Mouse (Mus musculus) liver, embryonic 11.5 days (tissue): ENCODE measurements around the gene Ror1. TPM values are rescaled to one million over a fixed set of nuclear protein-coding genes. Genes with fewer than 3 reads are reported as not detected.

ENCODE experiments used
- ATAC-seq: fragments of 200-750 bp; cut with Nextera tagmentation; replicated peaks from 2 replicates; pipeline ENCODE4 v1.8.0; 2017; ENCODE audit warnings: moderate number of reproducible peaks, mild to moderate bottlenecking, moderate TSS enrichment, moderate library complexity; ENCODE audit not compliant: low FRiP score
- DNase-seq: peaks from one replicate; pipeline ENCODE4 v3.0.0-alpha.2; 2017; ENCODE audit warnings: low spot score
- H3K27ac ChIP-seq: fragments of 300-500 bp; sonication (generic); 2 replicates; pipeline ENCODE4 v1.5.1; 2014; ENCODE audit warnings: mild to moderate bottlenecking, low read depth, low read length, control low read depth
- H3K27me3 ChIP-seq: fragments of 300-500 bp; sonication (generic); replicated peaks from 2 replicates; pipeline ENCODE4 v1.6.1; 2014; ENCODE audit warnings: low read length, mixed read lengths; ENCODE audit not compliant: control insufficient read depth, insufficient read depth
- H3K36me3 ChIP-seq: fragments of 300-500 bp; sonication (generic); 2 replicates; pipeline ENCODE4 v1.6.1; 2014; ENCODE audit warnings: mild to moderate bottlenecking, low read length, moderate library complexity, mixed read lengths; ENCODE audit not compliant: control insufficient read depth, insufficient read depth
- H3K4me1 ChIP-seq: fragments of 300-500 bp; sonication (generic); replicated peaks from 2 replicates; pipeline ENCODE4 v1.6.1; 2014; ENCODE audit warnings: low read length, mixed read lengths; ENCODE audit not compliant: control insufficient read depth, insufficient read depth
- H3K4me2 ChIP-seq: fragments of 300-500 bp; sonication (generic); 2 replicates; pipeline ENCODE4 v1.6.1; 2014; ENCODE audit warnings: mild to moderate bottlenecking, control low read depth, moderate library complexity
- H3K4me3 ChIP-seq: fragments of 300-500 bp; sonication (generic); 2 replicates; pipeline ENCODE4 v1.5.1; 2014; ENCODE audit warnings: low read depth, low read length, control low read depth
- H3K9ac ChIP-seq: fragments of 300-500 bp; sonication (generic); 2 replicates; pipeline ENCODE4 v1.6.1; 2014; ENCODE audit warnings: low read depth, low read length, control low read depth
- H3K9me3 ChIP-seq: fragments of 300-500 bp; sonication (generic); 2 replicates; pipeline ENCODE4 v1.6.1; 2016; ENCODE audit warnings: low read length, inconsistent platforms, mixed read lengths; ENCODE audit not compliant: control insufficient read depth
- WGBS: fragments of 180-500 bp; shearing (Covaris S2); extraction: QIAGEN DNeasy Blood & Tissue Kit; methylation state at CpG from one replicate; pipeline ENCODE4 v1.1.7; 2014; 5-methylcytosine and 5-hydroxymethylcytosine counted together
- polyA plus RNA-seq: library from polyadenylated mRNA; unstranded; fragments of >200 nt; fragmentation: Nextera tagmentation; extraction: Ambion mirVana; gene quantifications from 2 replicates; pipeline ENCODE4 v1.2.1, GENCODE M21; 2014

The Ror1 gene
- polyA plus RNA-seq, 1 experiment from 2014 or later = 4.1 TPM

- Histone ChIP-seq H3K27me3 (no peaks in the 10 kb centered on the region), H3K4me3 (no peak overlapping the region), H3K36me3 (no peaks in the 10 kb centered on the region), H3K27ac (no peak overlapping the region), H3K9ac (no peak overlapping the region), H3K9me3 (no peaks in the 10 kb centered on the region), H3K4me1 (no peaks in the 10 kb centered on the region), H3K4me2 (no peak overlapping the region)
- ATAC-seq = no peak
- no peak for DNase-seq
- 69% methylated on average over 3 of the region's 3 CpGs for WGBS
These were observed 177.8 kb downstream of the Ror1 start for GRCm38 (mm10) chr4:100273356-100273755.

DNA sequence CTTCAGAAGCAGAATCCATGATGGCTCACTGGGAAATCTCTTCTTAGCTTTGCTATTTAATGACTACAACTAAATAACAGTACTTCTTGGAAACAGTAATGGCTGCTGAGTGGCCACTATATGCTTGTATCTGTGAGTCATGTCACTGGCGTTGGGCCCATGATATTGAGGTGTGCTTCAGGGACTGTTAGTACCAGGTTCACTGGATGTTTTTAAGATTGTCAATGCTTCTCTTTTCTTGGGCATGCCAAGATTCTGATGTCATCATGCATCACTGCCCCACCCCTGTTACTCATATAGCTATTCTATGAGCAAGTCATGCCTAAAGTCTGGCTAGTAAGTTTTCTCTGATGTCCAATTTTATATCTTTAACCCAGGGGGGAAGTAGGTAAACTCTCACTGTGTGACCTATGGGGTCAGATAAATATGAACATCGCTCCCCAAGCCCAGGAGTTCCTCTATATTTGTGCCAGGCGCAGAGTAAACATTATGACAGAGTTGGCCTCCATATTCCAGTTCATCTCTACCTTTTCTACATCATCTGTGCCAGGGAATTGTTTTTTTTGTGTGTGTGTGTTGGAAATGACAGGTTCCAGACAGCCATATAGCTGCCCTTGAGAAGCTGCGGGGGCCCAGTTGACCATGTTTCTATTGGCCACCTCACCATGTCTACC lies 178.4 kb downstream of the Ror1 start:
- no peaks in the 10 kb centered on the region for H3K36me3 ChIP-seq
- H3K9me3 ChIP-seq = no peaks in the 10 kb centered on the region
- no peaks in the 10 kb centered on the region for H3K27me3 ChIP-seq
- no peak overlapping the region for H3K4me3 ChIP-seq
- H3K4me1 ChIP-seq = no peaks in the 10 kb centered on the region
- no peak overlapping the region for H3K4me2 ChIP-seq
- ATAC-seq = no peak
- H3K27ac ChIP-seq = no peak overlapping the region
- H3K9ac ChIP-seq = no peak overlapping the region
- WGBS = 86% methylated on average over 4 of the region's 4 CpGs
- DNase-seq = no peak

GRCm38 (mm10) chr4:100276482-100276881 lies 180.9 kb downstream of the Ror1 start:
- no peak for DNase-seq
- H3K4me1 ChIP-seq = no peaks in the 10 kb centered on the region
- H3K27ac ChIP-seq = no peak overlapping the region
- H3K4me2 ChIP-seq = no peak overlapping the region
- ATAC-seq = no peak
- H3K4me3 ChIP-seq = no peak overlapping the region
- no peaks in the 10 kb centered on the region for H3K27me3 ChIP-seq
- no peaks in the 10 kb centered on the region for H3K36me3 ChIP-seq
- H3K9ac ChIP-seq = no peak overlapping the region
- H3K9me3 ChIP-seq = no peaks in the 10 kb centered on the region
- WGBS = 68% methylated on average over 7 of the region's 7 CpGs

DNA sequence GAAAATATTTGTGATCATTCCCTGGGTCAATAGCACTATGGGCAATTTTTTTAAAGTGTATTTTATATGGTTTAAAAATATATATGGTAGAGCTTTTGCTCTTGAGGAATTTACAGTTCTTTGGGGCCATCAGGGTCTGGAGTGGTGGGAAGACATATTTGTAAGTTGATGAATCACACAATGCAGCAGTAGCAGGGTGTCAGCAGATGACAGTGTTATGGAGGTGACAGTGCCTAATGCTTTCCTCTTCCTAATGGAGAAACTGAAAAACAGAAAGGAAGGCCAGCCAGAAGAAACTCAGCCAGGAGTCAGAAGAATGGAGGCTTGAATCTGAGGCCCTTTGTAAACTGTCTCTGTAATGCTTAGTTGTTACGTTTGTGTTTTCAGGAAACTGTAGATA lies 181.4 kb downstream of the Ror1 start:
- WGBS = 66% methylated on average over 1 of the region's 1 CpGs
- Histone ChIP-seq H3K4me2 (no peak overlapping the region), H3K9ac (no peak overlapping the region), H3K27me3 (no peaks in the 10 kb centered on the region), H3K27ac (no peak overlapping the region), H3K4me1 (no peaks in the 10 kb centered on the region), H3K9me3 (no peaks in the 10 kb centered on the region), H3K36me3 (no peaks in the 10 kb centered on the region), H3K4me3 (no peak overlapping the region)
- DNase-seq (no peak), ATAC-seq (no peak)

DNA sequence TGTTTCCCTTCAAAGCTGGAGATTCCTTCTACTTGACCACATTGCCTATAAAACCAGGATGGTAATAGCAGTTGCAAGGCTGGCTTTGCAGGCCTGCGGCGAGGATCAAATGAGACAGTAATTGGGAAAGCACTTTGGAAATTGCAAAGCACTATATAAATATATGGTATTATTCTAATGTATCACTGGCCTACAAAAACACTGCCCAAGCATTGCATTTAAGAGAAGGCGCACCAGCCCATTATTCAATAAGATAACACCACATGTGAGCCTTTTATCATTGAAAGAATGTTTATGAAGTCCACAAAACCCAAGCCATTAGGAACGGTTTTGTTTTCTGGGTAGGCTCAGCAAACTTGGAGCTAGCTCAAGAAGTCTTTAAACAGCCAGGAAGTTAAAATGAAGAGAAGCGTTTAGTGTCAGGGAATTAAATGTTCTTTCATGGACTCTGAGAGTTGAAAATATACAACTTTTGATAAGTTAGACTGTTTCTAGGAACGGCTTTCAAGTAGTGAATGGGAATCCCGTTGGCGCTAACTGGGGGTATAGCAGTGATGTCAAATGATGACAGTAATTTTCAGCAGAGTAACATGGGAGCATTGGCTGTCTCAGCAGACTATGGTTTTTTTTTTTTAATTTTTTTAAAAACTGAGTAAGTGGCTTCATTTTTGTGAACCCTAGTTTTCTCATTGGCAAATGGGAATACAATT lies 187.7 kb downstream of the Ror1 start:
- H3K4me2 ChIP-seq = no peak overlapping the region
- H3K27me3 ChIP-seq = no peaks in the 10 kb centered on the region
- ATAC-seq = no peak
- H3K9ac ChIP-seq = no peak overlapping the region
- no peak for DNase-seq
- H3K27ac ChIP-seq = no peak overlapping the region
- H3K9me3 ChIP-seq = no peaks in the 10 kb centered on the region
- 72% methylated on average over 8 of the region's 8 CpGs for WGBS
- no peak overlapping the region for H3K4me3 ChIP-seq
- no peaks in the 10 kb centered on the region for H3K36me3 ChIP-seq
- no peaks in the 10 kb centered on the region for H3K4me1 ChIP-seq

DNA sequence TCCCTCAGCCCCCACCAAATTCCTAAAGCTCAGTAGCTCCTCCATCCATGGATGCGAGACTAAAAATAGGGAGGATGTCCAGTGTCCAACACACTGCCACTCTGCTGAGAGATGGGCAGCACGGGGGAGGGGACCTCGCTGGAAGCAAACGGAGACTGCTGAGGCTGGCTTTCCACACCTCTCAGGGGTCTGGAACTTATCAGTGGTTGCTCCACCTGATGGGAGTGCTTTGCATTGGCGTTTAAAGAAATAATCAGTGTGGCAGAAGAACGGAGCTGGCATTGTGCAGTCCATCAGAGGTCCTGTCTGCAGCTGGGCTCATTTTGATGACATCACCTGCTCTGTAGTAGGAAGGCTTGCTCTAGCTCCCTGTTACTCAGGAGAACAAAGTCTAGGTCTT lies 188.9 kb downstream of the Ror1 start:
- H3K27ac ChIP-seq = no peak overlapping the region
- no peaks in the 10 kb centered on the region for H3K27me3 ChIP-seq
- no peaks in the 10 kb centered on the region for H3K36me3 ChIP-seq
- no peaks in the 10 kb centered on the region for H3K4me1 ChIP-seq
- no peaks in the 10 kb centered on the region for H3K9me3 ChIP-seq
- H3K9ac ChIP-seq = no peak overlapping the region
- DNase-seq (no peak), ATAC-seq (no peak)
- no peak overlapping the region for H3K4me3 ChIP-seq
- WGBS = 66% methylated on average over 6 of the region's 6 CpGs
- H3K4me2 ChIP-seq = no peak overlapping the region

DNA sequence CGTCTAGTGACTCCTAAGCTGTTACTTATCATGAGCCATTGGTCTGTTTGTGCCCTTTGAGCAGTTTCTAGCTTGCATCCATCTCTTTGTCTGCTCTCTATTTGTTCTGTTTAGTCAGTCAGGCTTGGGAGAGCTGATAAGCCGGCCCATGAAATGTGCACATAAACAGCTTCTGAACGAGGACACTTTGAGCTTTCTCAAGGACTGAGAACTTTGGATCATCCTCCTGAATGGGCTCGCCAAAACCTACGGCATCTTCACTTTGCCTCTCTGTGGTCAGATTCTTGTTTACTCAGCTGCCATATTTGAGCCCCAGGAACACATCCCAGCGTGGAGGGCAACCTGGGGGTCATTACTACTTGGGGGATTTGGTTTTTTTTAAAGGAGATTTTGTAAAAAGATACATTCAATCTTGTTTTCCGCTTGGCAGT lies 190.5 kb downstream of the Ror1 start:
- ATAC-seq = no peak
- H3K27me3 ChIP-seq = no peaks in the 10 kb centered on the region
- no peak for DNase-seq
- H3K27ac ChIP-seq = no peak overlapping the region
- H3K9ac ChIP-seq = no peak overlapping the region
- H3K9me3 ChIP-seq = no peaks in the 10 kb centered on the region
- 64% methylated on average over 7 of the region's 7 CpGs for WGBS
- no peak overlapping the region for H3K4me2 ChIP-seq
- H3K4me1 ChIP-seq = no peaks in the 10 kb centered on the region
- H3K36me3 ChIP-seq = no peaks in the 10 kb centered on the region
- H3K4me3 ChIP-seq = no peak overlapping the region

GRCm38 (mm10) chr4:100286800-100287199 lies 191.2 kb downstream of the Ror1 start:
- Histone ChIP-seq H3K36me3 (no peaks in the 10 kb centered on the region), H3K9ac (no peak overlapping the region), H3K27ac (no peak overlapping the region), H3K4me1 (no peaks in the 10 kb centered on the region), H3K4me2 (no peak overlapping the region), H3K9me3 (no peaks in the 10 kb centered on the region), H3K27me3 (no peaks in the 10 kb centered on the region), H3K4me3 (no peak overlapping the region)
- ATAC-seq = no peak
- DNase-seq = no peak

DNA sequence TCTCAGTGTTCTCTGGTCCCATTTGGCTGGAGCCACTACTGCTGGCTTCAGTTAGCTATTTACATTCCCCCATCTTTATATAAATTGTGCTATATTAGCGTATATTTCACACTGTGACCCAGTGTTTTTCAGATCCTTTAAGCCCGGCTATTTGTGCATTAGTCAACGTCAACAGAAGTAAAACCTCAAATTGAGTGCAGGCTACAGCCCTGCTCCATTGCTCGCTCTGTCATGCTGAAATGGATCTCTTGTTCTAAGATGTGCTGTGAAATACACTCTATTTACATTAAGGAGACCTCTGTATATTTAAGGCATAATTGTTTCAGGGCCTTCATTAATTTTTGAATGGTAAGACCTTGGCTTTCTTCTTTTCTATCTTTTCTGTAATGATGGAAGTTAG lies 192.2 kb downstream of the Ror1 start:
- H3K9me3 ChIP-seq = no peaks in the 10 kb centered on the region
- no peak overlapping the region for H3K9ac ChIP-seq
- no peaks in the 10 kb centered on the region for H3K27me3 ChIP-seq
- H3K4me2 ChIP-seq = no peak overlapping the region
- WGBS = 76% methylated on average over 4 of the region's 4 CpGs
- DNase-seq = no peak
- H3K27ac ChIP-seq = no peak overlapping the region
- no peaks in the 10 kb centered on the region for H3K36me3 ChIP-seq
- no peak overlapping the region for H3K4me3 ChIP-seq
- ATAC-seq = no peak
- no peaks in the 10 kb centered on the region for H3K4me1 ChIP-seq
